Mouse (Mus musculus): ENCODE data around the gene Pced1b.
"Not testable (repeated sequence)": the region's sequence is repeated elsewhere in the genome, so short reads cannot be mapped to it uniquely, and the experiment has no call there.

Gene Pced1b

GRCm38 (mm10) chr15:97372611-97373131 is 125.8 kb downstream of the Pced1b start:
- DNase-seq (ENCODE audit: low read depth, low spot score) = no peak

DNA sequence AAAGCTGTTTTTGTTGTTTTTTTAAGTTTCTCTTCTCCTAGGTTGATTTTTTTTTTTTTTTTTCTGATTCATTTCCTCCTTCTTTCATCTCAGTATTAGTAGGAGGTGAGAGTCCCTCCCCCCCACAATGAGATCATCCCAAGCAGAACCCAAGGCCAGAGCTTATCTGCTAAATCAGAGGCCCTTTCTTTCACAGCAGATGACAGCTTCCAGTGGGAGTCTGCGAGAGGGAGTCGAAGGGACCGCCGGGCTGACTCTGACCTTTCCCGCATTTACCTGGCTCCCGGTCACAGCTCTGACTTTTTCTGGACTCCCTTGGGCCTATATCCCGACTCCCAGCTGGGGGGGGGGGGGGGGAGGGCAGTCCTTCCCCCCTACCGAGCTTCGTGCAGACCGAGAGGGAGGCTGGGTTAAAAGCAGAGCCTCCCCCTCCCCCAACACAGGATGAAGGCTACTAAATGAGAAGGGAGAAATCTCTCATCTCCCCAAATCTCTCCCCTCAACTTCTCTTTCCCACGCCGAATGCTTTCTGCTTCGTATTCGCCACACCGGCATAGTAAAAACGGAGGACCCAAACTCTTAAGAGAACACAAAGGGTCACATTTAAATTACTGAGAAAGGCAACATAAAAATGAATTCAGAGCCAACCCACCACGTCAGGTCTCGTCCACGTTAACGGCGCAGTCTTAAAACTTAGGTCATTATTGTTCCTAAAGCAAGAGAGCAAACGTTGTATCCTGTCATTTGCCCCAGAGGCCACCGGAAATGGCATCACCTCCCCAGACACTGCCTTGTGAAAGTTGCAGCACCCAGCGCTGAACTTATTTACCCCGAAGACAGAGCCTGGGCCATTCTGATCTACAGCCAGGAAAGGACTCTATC is 126.5 kb downstream of the Pced1b start:
- DNase-seq (ENCODE audit: low read depth, low spot score) = peak; percentile 33

- no peak for DNase-seq (ENCODE audit: low read depth, low spot score)
Measured at GRCm38 (mm10) chr15:97374085-97374844, 127.4 kb downstream of the Pced1b start.

DNA sequence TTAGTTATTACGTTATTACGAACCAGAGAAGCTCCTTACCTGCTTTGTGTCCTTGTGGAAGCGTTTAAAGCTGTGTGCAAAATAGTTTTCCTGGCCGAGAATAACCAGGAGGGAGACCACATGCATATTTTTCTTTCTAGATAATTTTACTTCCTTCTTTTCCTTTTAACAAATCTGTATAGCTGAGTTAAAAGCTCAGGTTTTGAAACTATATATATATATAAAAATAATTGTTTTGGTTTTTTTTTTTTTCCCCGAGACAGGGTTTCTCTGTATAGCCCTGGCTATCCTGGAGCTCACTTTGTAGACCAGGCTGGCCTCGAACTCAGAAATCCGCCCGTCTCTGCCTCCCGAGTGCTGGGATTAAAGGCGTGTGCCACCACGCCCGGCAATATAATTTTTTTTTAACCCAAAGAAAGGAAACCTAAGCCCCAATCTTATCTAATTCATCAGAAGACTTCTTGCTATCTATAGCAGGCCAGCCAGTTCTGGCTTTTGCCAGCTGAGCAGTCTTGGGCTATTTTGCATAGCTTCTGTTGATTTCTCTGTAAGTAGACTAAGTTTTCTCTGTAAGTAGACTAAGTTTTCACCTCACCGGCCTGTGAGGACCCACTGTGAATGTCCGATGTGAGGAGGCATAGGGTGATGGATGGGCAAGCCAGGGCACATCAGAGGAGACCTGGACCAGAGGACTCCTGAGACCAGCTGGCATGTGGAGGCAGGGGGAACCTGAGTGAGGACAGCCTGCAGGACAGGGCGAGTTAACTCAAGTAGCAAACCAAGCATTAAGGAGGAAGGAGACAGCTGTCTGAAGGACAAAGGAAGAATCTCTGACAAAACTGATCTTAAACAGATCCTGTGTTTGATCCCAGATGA is 128.2 kb downstream of the Pced1b start:
- no peak for DNase-seq (ENCODE audit: low read depth, low spot score)

DNA sequence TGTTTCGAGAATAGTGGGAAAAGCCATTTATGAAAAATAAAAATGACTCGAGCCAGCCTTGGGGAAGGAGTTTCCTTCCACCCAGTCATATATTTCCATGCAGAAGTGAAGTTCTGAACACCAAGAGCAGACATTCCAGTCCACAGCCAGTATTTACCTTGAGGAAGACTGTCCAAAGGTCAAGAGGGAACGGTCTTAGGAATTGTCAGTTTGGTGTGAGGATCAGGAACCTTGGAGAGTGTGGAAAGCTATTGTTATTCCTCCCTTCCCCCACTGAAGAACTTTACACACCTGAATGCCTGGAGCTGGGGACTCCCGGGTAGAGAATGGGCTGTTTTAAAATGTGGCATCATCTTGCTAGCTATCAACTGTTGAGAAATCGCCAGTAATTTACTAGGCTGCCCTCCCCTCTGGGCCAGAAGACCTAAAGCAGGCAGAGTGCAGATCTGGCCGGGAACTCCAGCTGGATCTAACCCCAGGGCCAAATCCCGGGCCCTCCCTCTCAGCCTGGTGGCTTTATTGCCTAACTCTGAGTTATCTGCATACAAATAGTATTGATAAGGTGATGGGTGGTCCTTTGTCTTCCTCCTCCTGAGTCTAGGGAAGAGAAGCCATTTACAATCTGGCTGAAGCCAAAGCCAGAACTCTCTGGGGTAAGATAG is 129.3 kb downstream of the Pced1b start:
- DNase-seq (ENCODE audit: low read depth, low spot score) = no peak

DNA sequence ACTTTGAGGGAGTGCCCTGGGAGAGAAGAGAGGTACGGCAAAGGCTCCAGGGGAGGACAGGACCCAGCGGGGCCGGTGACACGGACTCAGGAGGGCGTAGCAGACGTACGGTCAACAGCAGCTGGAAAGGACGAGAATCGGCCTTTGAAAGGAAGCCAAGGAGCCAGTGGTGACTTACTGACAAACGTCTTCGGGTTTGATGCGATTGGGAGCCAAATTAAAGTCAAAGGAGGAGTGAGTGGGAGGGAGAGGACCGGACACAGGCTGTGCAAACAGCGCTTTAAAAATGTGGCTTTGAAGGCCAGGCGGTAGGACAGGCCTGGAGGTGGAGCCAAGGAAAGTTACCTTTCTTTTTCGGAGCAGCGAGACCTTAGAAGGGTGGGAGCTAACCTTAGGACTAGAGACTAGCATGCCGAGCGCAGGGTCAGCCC is 129.9 kb downstream of the Pced1b start:
- DNase-seq (ENCODE audit: low read depth, low spot score) = no peak

DNA sequence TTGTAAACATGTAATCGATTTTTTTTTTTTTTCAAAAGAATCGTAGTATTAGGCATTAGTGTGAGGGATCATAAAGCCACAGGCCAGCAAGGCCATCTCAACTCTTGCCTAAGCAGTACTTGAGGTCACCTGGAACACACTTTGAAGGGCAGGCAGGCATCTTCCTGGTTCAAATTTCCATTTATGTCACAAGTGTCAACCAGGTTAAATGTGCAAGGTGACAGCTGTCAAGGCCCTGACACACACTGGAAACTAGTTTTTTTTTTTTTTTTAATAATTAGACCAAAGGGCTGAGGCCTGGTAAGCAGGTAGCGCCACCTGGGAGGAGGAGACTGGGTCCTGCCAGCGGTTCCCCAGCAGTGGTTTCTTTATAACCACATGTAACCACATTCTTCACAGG is 131.2 kb downstream of the Pced1b start:
- DNase-seq (ENCODE audit: low read depth, low spot score) = no peak

- no peak for DNase-seq (ENCODE audit: low read depth, low spot score)
Measured at GRCm38 (mm10) chr15:97379489-97380304, 132.8 kb downstream of the Pced1b start.

DNA sequence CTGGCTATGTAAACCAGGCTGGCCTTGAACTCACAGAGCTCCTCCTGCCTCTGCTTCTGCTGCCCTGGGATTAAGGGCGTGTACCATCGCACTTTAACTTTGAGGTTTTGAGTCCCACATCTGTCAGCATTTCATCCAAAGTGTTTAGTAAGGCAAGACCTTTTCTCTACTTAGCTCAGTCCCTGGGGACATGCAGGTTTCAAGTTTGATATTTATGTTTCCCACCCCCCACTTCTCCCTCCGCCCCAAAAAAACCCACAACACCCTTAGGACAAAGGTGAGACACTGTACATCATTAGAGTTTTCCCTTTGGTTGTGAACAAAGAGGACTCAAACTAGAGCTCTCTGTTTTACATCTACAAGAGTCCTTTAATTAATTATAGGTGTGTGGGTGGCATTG is 135.7 kb downstream of the Pced1b start:
- DNase-seq (ENCODE audit: low read depth, low spot score) = no peak

DNA sequence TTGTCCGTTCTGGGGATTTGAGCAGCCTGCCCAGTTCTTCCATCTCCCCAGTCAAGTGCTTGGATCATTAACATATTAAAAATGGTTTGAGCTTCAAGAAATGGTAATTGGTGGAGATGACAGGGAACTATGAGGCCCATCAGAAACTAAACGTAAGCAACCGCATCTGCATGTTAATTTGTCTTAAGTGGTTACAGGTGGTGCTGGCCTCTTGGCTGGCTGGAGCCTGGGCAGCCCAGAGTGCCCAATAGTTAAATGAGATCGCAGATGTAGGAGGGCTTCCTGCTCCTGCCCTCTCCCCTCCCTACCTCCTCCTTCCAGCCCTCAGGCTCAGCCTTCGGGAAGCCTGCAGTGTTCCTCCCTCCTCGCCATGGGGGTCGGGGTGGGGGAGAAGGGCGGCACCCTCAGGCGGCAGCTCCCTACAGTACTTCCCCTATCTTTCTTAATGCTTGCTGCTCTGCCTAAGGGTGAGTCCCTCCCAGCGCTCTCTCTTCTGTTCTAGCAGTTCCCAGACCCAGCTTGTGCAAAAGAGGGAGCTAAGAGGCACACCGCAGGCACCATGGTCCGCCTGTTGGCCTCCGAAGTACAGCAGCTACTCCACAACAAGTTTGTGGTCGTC is 136.7 kb downstream of the Pced1b start:
- no peak for DNase-seq (ENCODE audit: low read depth, low spot score)

DNA sequence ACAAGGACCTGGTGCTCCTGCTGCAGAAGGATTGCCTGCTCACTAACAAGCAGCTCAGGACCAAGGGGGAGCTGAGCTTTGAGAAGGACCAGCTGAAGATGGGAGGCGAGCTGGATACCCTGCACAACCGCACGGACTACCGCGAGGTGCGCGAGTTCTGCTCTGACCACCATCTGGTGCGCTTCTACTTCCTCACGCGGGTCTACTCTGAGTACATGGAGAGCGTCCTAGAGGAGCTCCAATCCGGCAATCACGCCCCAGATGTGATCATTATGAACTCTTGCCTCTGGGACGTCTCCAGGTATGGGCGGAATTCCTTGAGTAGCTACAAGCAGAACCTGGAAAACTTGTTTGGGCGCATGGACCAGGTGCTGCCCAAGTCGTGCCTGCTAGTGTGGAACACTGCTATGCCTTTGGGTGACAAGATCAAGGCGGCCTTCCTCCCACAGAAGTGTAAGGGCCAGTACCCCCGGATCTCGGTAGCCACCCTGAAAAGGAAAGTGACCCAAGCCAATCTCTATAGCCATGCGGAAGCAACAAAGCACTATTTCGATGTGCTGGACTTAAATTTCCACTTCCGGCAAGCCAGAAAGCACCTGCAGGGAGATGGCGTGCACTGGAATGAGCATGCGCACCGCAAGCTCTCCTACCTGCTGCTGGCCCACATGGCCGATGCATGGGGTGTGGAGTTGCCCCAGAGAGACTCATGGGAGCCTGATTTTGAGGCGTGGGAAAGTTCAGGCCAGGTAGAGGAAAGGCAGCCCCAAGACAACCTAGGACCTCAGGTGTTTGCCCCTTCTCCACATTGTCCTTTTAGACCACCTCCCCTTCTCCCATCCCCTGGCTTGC is 137.5 kb downstream of the Pced1b start:
- no peak for DNase-seq (ENCODE audit: low read depth, low spot score)

DNA sequence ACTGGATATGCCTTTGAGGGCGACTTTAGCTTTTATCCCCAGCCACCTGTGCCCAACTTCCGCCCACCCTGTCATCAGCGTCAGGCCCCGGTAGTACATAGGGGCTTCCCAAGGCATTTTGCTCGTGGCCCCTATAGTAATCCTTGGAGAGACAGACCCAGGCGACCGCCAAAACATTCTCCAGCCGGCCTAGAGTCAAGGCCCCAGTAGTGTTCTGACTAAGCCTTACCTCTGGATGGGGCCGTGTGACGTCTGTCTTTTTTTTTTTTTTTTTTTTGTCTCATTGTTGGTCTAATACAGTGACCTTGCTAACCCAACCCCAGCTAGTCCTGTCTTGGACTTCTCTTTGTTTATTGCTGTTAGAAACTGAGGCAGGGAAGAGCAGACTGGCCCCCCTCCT is 138.3 kb downstream of the Pced1b start:
- DNase-seq (ENCODE audit: low read depth, low spot score) = not testable (repeated sequence)

- no peak for DNase-seq (ENCODE audit: low read depth, low spot score)
Measured at GRCm38 (mm10) chr15:97387793-97388192, 140.9 kb downstream of the Pced1b start.

DNA sequence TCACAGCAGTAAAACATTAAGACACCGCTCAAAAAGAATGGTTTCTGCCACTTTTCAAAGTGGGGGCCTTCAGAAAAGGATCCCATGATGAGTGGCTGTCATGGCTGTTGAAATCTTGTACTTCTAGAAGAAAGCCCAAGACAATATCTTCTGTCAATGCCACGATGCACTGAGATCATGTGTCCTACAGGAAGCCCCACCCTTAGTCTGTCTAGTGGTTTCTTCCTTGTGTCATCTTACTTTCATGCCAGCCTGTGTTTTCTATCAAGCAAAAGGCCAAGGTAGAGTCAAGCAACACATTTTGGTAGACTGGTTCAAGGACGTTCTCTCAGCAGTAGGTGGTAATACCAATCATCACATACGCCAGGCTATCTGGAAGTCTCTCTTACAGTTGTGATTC is 142.7 kb downstream of the Pced1b start:
- DNase-seq (ENCODE audit: low read depth, low spot score) = no peak

DNA sequence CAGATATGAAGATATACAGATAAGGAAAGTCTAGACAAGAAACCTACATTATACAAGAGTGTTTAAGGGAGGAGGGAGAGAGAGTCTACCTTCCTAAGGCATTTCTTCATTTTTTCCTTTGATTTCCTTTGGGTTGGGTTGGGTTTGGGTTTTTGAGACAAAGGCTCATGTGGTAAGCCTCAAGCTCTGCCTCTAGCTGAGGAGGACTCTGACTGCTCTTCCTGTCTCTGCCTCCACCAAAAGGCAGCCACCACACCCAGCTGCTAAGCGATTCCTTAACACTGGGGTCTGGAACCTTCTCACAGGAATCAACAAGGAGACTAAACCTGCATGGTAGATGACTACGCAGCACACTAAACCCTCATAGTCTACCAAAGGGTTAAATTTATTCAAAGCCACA is 143.9 kb downstream of the Pced1b start:
- no peak for DNase-seq (ENCODE audit: low read depth, low spot score)

DNA sequence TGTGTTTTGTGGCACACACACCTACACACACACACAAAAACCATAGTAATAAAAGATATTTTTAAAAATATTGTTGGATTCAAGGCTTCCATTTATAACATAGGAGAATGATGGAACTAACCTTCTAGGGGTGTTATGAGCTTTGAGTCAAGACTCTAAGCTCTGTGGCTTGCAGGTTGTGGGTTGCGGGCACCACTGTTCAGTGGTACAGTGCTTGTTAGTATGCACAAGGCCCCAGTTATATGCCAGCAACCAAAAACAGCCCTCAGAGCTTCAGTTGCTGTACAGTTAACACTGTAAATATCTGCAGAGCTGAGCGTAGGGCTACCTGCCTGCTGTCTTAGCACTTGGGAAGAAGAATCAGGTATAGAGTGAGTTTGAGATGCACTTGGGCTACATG is 144.5 kb downstream of the Pced1b start:
- no peak for DNase-seq (ENCODE audit: low read depth, low spot score)

GRCm38 (mm10) chr15:97394561-97394960 is 147.7 kb downstream of the Pced1b start:
- DNase-seq (ENCODE audit: low read depth, low spot score) = no peak

DNA sequence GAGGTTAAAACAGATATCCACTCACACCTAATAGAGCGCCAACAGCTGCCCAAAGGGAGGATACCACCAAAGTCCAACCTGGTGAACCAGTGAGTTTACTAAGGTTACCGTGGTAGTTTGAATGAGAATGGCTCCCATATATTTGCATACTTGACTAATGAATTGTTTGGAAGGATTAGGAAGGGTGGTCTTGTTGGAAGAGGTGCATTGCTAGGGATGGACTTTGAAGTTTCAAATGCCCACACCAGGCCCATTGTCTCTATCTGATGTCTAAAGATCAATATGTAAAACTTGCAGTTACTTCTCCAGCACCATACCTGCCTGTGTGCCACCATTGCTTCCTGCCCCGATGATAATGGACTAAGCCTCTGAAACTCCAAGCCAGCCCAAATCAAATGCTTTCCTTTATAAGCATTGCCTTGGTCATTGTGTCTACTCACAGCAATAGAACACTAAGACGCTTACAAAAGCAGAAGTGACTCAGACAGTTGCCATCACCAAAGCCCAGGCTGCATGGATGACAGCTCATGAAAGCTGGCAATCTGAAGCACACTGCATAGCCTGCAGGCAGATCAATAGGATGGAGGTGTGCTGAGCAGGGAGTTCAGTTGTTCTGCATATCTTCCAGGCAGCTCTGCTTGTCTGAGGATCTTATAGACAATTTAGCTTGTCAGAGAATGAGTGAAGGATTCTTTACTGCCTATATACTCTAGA is 149.8 kb downstream of the Pced1b start:
- DNase-seq (ENCODE audit: low read depth, low spot score) = no peak

All from mesoderm, embryonic 11.5 days (tissue).